In genomic region chr6:30550496-30551192, GRCm38 (mm10) we compare ENCODE assay signal across 14 mouse cellular contexts. TPM values are rescaled to one million over a fixed set of nuclear protein-coding genes. Genes with fewer than 3 reads are reported as not detected.
DNase-seq lines count a peak whose midpoint lies in the region; ATAC-seq and TF ChIP-seq lines count a peak whose summit lies in the region.
"Had no signal": no experiment of that assay in that cellular context is flagged by ENCODE, and none has a peak within 500 bp of the region (broad histone marks: within the 10 kb centered on the region; RNA-seq: fewer than 3 reads in every experiment).

No protein-coding gene starts in this region.

- H3K4me2 ChIP-seq in forebrain, embryonic 14.5 days (ENCODE audit: low read length) = no peak overlapping the region
- H3K4me2 ChIP-seq in lung, postnatal 0 days (replicated peaks; ENCODE audit: low read depth, low read length) = no peak overlapping the region
- H3K4me2 ChIP-seq: heart, embryonic 12.5 days; lung, embryonic 14.5 days had no signal

- no peaks in the 10 kb centered on the region for H3K27me3 ChIP-seq in forebrain, embryonic 14.5 days (replicated peaks; ENCODE audit: control insufficient read depth, insufficient read depth, low read length)
- H3K27me3 ChIP-seq in megakaryocyte, embryonic 14.5 days (replicated peaks) = peaks cover 55% of the 10 kb centered on the region
- H3K27me3 ChIP-seq in lung, postnatal 0 days (replicated peaks; ENCODE audit: insufficient read depth, low read length) = no peaks in the 10 kb centered on the region
- H3K27me3 ChIP-seq: heart, embryonic 12.5 days had no signal

- peak overlapping the region; percentile 56; the same call in 1 of the 2 replicates for H3K27ac ChIP-seq in forebrain, embryonic 14.5 days (ENCODE audit: low read depth, low read length)
- H3K27ac ChIP-seq in lung, postnatal 0 days (ENCODE audit: low read length) = no peak overlapping the region

- H3K36me3 ChIP-seq in forebrain, embryonic 14.5 days (ENCODE audit: control insufficient read depth, insufficient read depth, low read length) = no peaks in the 10 kb centered on the region
- H3K36me3 ChIP-seq in megakaryocyte, embryonic 14.5 days (replicated peaks; ENCODE audit: low read length) = no peaks in the 10 kb centered on the region
- H3K36me3 ChIP-seq in lung, postnatal 0 days (ENCODE audit: insufficient read depth, low read length) = no peaks in the 10 kb centered on the region
- H3K36me3 ChIP-seq: heart, embryonic 12.5 days had no signal

- 71% methylated on average over 7 of the region's 7 CpGs for WGBS in forebrain, embryonic 14.5 days
- WGBS in lung, postnatal 0 days = 78% methylated on average over 7 of the region's 7 CpGs

- H3K4me3 ChIP-seq in forebrain, embryonic 14.5 days (ENCODE audit: low read depth, low read length) = no peak overlapping the region
- H3K4me3 ChIP-seq in megakaryocyte, embryonic 14.5 days (replicated peaks) = peak overlapping the region; percentile 2
- H3K4me3 ChIP-seq in lung, postnatal 0 days (ENCODE audit: low read depth, low read length) = no peak overlapping the region
- H3K4me3 ChIP-seq: heart, embryonic 12.5 days had no signal

- no peak overlapping the region for H3K9ac ChIP-seq in forebrain, embryonic 14.5 days (ENCODE audit: low read length)
- H3K9ac ChIP-seq in lung, postnatal 0 days (replicated peaks; ENCODE audit: low read depth) = no peak overlapping the region
- H3K9ac ChIP-seq: heart, embryonic 12.5 days; lung, embryonic 14.5 days had no signal

- no peak for TF ChIP-seq EP300 in lung, postnatal 0 days (IDR thresholded peaks at IDR 0.05)

- TF ChIP-seq CTCF in lung, postnatal 0 days (IDR thresholded peaks at IDR 0.05) = no peak

- peaks cover 33% of the 10 kb centered on the region for H3K4me1 ChIP-seq in forebrain, embryonic 14.5 days (ENCODE audit: control insufficient read depth, insufficient read depth, low read length)
- H3K4me1 ChIP-seq in megakaryocyte, embryonic 14.5 days = peaks cover 22% of the 10 kb centered on the region; the same call in 1 of the 2 replicates
- H3K4me1 ChIP-seq in lung, postnatal 0 days (ENCODE audit: insufficient read depth, low read depth, low read length) = no peaks in the 10 kb centered on the region

- peak; percentile 77 for DNase-seq in 3T3-L1 (ENCODE audit: low read depth, low spot score)
- DNase-seq in CD4-positive helper T cell, adult 2 months (ENCODE audit: low read depth, low spot score) = peak; percentile 16
- no peak for DNase-seq in forebrain, embryonic 14.5 days (ENCODE audit: low spot score)
- no peak for DNase-seq in lung, postnatal 0 days (ENCODE audit: low spot score)
- DNase-seq in lung, adult 18-20 months = no peak
- DNase-seq in c-Kit-positive CD71-positive TER-119-positive erythroid progenitor cells, embryonic 14.5 days (ENCODE audit: low spot score) = no peak
- DNase-seq: adrenal gland, postnatal 14 days; cerebellum, adult 9-10 months; kidney, adult 2 months; lung, embryonic 14.5 days; thymus, adult 2 months had no signal

- H3K9me3 ChIP-seq in forebrain, embryonic 14.5 days (replicated peaks; ENCODE audit: control insufficient read depth, low read length) = no peaks in the 10 kb centered on the region
- 0 out of 2 replicates have a peak, but pooled peaks cover 5% of the 10 kb centered on the region for H3K9me3 ChIP-seq in megakaryocyte, embryonic 14.5 days
- H3K9me3 ChIP-seq in lung, postnatal 0 days (ENCODE audit: low read length) = no peaks in the 10 kb centered on the region
- H3K9me3 ChIP-seq: heart, embryonic 12.5 days had no signal

- no peak for ATAC-seq in forebrain, embryonic 14.5 days
- ATAC-seq in lung, postnatal 0 days = no peak

RNA-seq across cellular contexts. Expression of gene Cpa2, which starts 9.3 kb away (rescaled TPM):
- polyA plus RNA-seq in forebrain, embryonic 14.5 days (2014; fragmentation: Nextera tagmentation; extraction: Ambion mirVana) = 4.5 and 5.4 TPM in 2 replicates
- polyA plus RNA-seq in megakaryocyte, embryonic 14.5 days (2012; ENCODE audit: insufficient read depth, low replicate concordance) = not detected in 2 replicates
- 2.7 and 3.0 TPM in 2 replicates for polyA plus RNA-seq in lung, postnatal 0 days (2015; fragmentation: Nextera tagmentation; extraction: Ambion mirVana)
- polyA plus RNA-seq: thymus, adult 2 months had no signal

RNA-seq across cellular contexts. Expression of gene Cpa4, which starts 17.5 kb away (rescaled TPM):
- polyA plus RNA-seq in forebrain, embryonic 14.5 days (2014; fragmentation: Nextera tagmentation; extraction: Ambion mirVana) = 2.3 and 2.8 TPM in 2 replicates
- not detected in 2 replicates for polyA plus RNA-seq in megakaryocyte, embryonic 14.5 days (2012; ENCODE audit: insufficient read depth, low replicate concordance)
- polyA plus RNA-seq in lung, postnatal 0 days (2015; fragmentation: Nextera tagmentation; extraction: Ambion mirVana) = 0.05 and 0.07 TPM in 2 replicates
- polyA plus RNA-seq: kidney, adult 2 months; spleen, adult 2 months had no signal

RNA-seq across cellular contexts. Expression of gene Ssmem1, which starts 41.0 kb away (rescaled TPM):
- 0.16 and 0.20 TPM in 2 replicates for polyA plus RNA-seq in forebrain, embryonic 14.5 days (2014; fragmentation: Nextera tagmentation; extraction: Ambion mirVana)
- polyA plus RNA-seq in megakaryocyte, embryonic 14.5 days (2012; ENCODE audit: insufficient read depth, low replicate concordance) = not detected in 2 replicates
- polyA plus RNA-seq in lung, postnatal 0 days (2015; fragmentation: Nextera tagmentation; extraction: Ambion mirVana) = 0.12 TPM in 1 of 2 replicates, not detected in the other
- polyA plus RNA-seq: spleen, adult 2 months; thymus, adult 2 months had no signal

RNA-seq across cellular contexts. Expression of gene Tmem209, which starts 41.1 kb away (rescaled TPM):
- 37.8 and 44.5 TPM in 2 replicates for polyA plus RNA-seq in forebrain, embryonic 14.5 days (2014; fragmentation: Nextera tagmentation; extraction: Ambion mirVana)
- 1.7 TPM in 1 of 2 replicates, not detected in the other for polyA plus RNA-seq in megakaryocyte, embryonic 14.5 days (2012; ENCODE audit: insufficient read depth, low replicate concordance)
- 14.6 TPM in 2 replicates for polyA plus RNA-seq in lung, postnatal 0 days (2015; fragmentation: Nextera tagmentation; extraction: Ambion mirVana)

Comparison
In these comparisons a context has a peak if more than half of its experiments do, and no peak if none do; other contexts are left out.
1. DNase-seq: peak in 3T3-L1 (single experiment) and CD4-positive helper T cell, adult 2 months (single experiment); none in forebrain, embryonic 14.5 days (single experiment), lung, postnatal 0 days (single experiment), lung, adult 18-20 months (0 of 2) and c-Kit-positive CD71-positive TER-119-positive erythroid progenitor cells, embryonic 14.5 days (single experiment).